Mouse (Mus musculus) megakaryocyte, embryonic 14.5 days (primary cell): ENCODE results near the gene Gm37240.

Source experiments
- FLI1 ChIP-seq: IDR thresholded peaks from 2 replicates; pipeline ENCODE4 v1.6.1; 2012; ENCODE audit warnings: low read length, inconsistent platforms, mixed read lengths
- GATA1 ChIP-seq: IDR thresholded peaks from 3 replicates; pipeline ENCODE4 v1.6.1; 2012; ENCODE audit warnings: mixed read lengths, low read length, inconsistent platforms, borderline replicate concordance

GRCm38 (mm10) chr3:84465822-84466500 lies 1421.4 kb downstream of the Gm37240 start:
- TF ChIP-seq GATA1 (no peak), FLI1 (no peak)
